Mouse (Mus musculus) bone marrow macrophage, adult 2 months (primary cell): ENCODE data around the gene Dock1. TPM values are rescaled to one million over a fixed set of nuclear protein-coding genes. Genes with fewer than 3 reads are reported as not detected.

ENCODE experiments used
- H3K27ac ChIP-seq: 2 replicates; pipeline ENCODE4 v1.5.1; 2012; ENCODE audit warnings: low read depth, low read length; ENCODE audit not compliant: insufficient read depth
- H3K4me1 ChIP-seq: 2 replicates; pipeline ENCODE4 v1.6.1; 2012; ENCODE audit warnings: low read length; ENCODE audit not compliant: control insufficient read depth, insufficient read depth
- H3K4me3 ChIP-seq: 2 replicates; pipeline ENCODE4 v1.5.1; 2012; ENCODE audit warnings: mild to moderate bottlenecking, low read length, moderate library complexity; ENCODE audit not compliant: insufficient read depth
- CTCF ChIP-seq: IDR thresholded peaks from 2 replicates; pipeline ENCODE4 v1.5.1; 2012; ENCODE audit warnings: low read depth, mild to moderate bottlenecking, low read length, moderate library complexity
- POLR2A ChIP-seq: IDR thresholded peaks from 2 replicates; pipeline ENCODE4 v1.6.1; 2012; ENCODE audit warnings: mild to moderate bottlenecking, low read depth, low read length, borderline replicate concordance
- polyA plus RNA-seq: library from polyadenylated mRNA; stranded (reverse); fragments of >200 nt; gene quantifications from 2 replicates; pipeline ENCODE4 v1.2.4, GENCODE M21; 2012; ENCODE audit not compliant: missing spikeins, insufficient read depth, insufficient read length

The Dock1 gene
- polyA plus RNA-seq, 1 experiment = 19.9 TPM

- Histone ChIP-seq H3K4me3 (no peak overlapping the region), H3K27ac (no peak overlapping the region), H3K4me1 (peaks cover 16% of the 10 kb centered on the region)
- no peak for TF ChIP-seq CTCF
- no peak for TF ChIP-seq POLR2A
Observed at GRCm38 (mm10) chr7:135024531-135024930, 354.1 kb downstream of the Dock1 start.

- Histone ChIP-seq H3K27ac (no peak overlapping the region), H3K4me1 (no peaks in the 10 kb centered on the region), H3K4me3 (no peak overlapping the region)
- TF ChIP-seq POLR2A = no peak
- no peak for TF ChIP-seq CTCF
Observed at GRCm38 (mm10) chr7:135028716-135029115, 358.3 kb downstream of the Dock1 start.

GRCm38 (mm10) chr7:135029136-135029535 is 358.7 kb downstream of the Dock1 start:
- TF ChIP-seq POLR2A (no peak), CTCF (no peak)
- H3K4me3 ChIP-seq = no peak overlapping the region
- no peaks in the 10 kb centered on the region for H3K4me1 ChIP-seq
- H3K27ac ChIP-seq = no peak overlapping the region

- no peaks in the 10 kb centered on the region for H3K4me1 ChIP-seq
- H3K27ac ChIP-seq = no peak overlapping the region
- no peak overlapping the region for H3K4me3 ChIP-seq
- TF ChIP-seq POLR2A (no peak), CTCF (no peak)
Observed at GRCm38 (mm10) chr7:135031466-135031865, 361.0 kb downstream of the Dock1 start.

GRCm38 (mm10) chr7:135034811-135035210 is 364.4 kb downstream of the Dock1 start:
- no peak overlapping the region for H3K27ac ChIP-seq
- H3K4me1 ChIP-seq = no peaks in the 10 kb centered on the region
- TF ChIP-seq CTCF (no peak), POLR2A (no peak)
- H3K4me3 ChIP-seq = no peak overlapping the region

GRCm38 (mm10) chr7:135035651-135036050 is 365.2 kb downstream of the Dock1 start:
- H3K4me3 ChIP-seq = no peak overlapping the region
- H3K4me1 ChIP-seq = no peaks in the 10 kb centered on the region
- no peak for TF ChIP-seq CTCF
- TF ChIP-seq POLR2A = no peak
- no peak overlapping the region for H3K27ac ChIP-seq

- no peak overlapping the region for H3K4me3 ChIP-seq
- H3K27ac ChIP-seq = no peak overlapping the region
- H3K4me1 ChIP-seq = no peaks in the 10 kb centered on the region
- TF ChIP-seq POLR2A = no peak
- no peak for TF ChIP-seq CTCF
Observed at GRCm38 (mm10) chr7:135038930-135039329, 368.5 kb downstream of the Dock1 start.

- TF ChIP-seq POLR2A (no peak), CTCF (no peak)
- Histone ChIP-seq H3K4me3 (no peak overlapping the region), H3K4me1 (no peaks in the 10 kb centered on the region), H3K27ac (no peak overlapping the region)
Observed at GRCm38 (mm10) chr7:135043931-135044765, 373.7 kb downstream of the Dock1 start.

- TF ChIP-seq CTCF = no peak
- no peak for TF ChIP-seq POLR2A
- Histone ChIP-seq H3K4me3 (no peak overlapping the region), H3K4me1 (peaks cover 8% of the 10 kb centered on the region), H3K27ac (no peak overlapping the region)
Observed at GRCm38 (mm10) chr7:135049416-135049815, 379.0 kb downstream of the Dock1 start.

GRCm38 (mm10) chr7:135053186-135053715 is 382.8 kb downstream of the Dock1 start:
- Histone ChIP-seq H3K4me1 (peaks cover 8% of the 10 kb centered on the region), H3K27ac (no peak overlapping the region), H3K4me3 (no peak overlapping the region)
- TF ChIP-seq POLR2A = no peak
- no peak for TF ChIP-seq CTCF

GRCm38 (mm10) chr7:135054664-135055063 is 384.2 kb downstream of the Dock1 start:
- TF ChIP-seq POLR2A (no peak), CTCF (no peak)
- H3K27ac ChIP-seq = no peak overlapping the region
- H3K4me1 ChIP-seq = peaks cover 8% of the 10 kb centered on the region
- H3K4me3 ChIP-seq = no peak overlapping the region
